Mouse (Mus musculus) right cerebral cortex, postnatal 36 days (tissue): Measurements from ENCODE around the gene Pomt2.
A peak's percentile ranks its signal among the peaks of the same experiment; 100 is the strongest.
"Not testable (repeated sequence)": the region's sequence is repeated elsewhere in the genome, so short reads cannot be mapped to it uniquely, and the experiment has no call there.

Source experiments
- DNase-seq, 2 experiments: peaks; one replicate each; pipeline ENCODE4 v3.0.0; 2022; ENCODE audit warnings: low spot score in 2 of 2, mixed read lengths in 1 of 2

Pomt2 gene

GRCm38 (mm10) chr12:87147395-87148089 lies at the start of gene Pomt2:
Gene Pomt2 (minus strand): TSS chr12:87147968.
- DNase-seq: peak; percentile 91 to 94

DNA sequence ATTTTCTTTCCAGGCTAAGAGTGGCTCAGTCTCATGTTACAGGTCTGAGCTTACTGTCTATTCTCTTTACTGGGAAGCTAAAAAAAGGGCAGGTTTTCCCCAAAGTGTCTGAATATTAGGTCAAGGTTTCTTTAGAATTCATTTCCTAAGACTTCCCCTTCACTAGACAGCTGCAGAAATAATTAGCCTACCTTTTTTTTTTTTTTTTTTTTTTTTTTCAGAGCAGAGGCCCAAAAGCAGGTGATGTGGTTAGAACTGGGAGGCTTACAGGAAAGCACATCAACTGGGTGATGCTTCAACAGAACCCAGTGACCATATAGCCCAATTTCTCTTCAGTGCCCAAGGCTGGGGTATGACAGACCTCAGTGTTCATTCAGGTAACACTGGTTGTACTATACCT lies 48.5 kb upstream of the Pomt2 start:
- no peak for DNase-seq

DNA sequence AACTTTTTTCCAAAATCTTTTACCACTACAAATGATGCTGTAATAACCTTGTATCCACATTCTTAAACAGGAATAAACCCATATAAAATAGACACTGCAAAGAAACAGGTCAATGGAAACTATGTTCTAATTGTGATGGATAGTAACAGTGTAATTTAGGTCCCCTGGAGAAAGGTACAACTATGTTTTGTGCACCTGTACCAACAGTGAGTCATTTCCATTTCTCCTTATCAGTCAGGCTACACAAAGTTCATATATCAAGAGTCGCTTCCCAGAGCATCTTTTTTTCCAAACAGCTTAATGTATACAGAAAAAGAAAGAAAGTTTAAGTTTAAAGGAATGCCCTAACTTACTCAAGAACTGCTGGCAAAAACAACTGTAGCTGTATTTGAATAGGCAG lies 47.3 kb upstream of the Pomt2 start:
- DNase-seq: no peak

- DNase-seq: no peak
These were observed 45.2 kb upstream of the Pomt2 start for GRCm38 (mm10) chr12:87193008-87193407.

DNA sequence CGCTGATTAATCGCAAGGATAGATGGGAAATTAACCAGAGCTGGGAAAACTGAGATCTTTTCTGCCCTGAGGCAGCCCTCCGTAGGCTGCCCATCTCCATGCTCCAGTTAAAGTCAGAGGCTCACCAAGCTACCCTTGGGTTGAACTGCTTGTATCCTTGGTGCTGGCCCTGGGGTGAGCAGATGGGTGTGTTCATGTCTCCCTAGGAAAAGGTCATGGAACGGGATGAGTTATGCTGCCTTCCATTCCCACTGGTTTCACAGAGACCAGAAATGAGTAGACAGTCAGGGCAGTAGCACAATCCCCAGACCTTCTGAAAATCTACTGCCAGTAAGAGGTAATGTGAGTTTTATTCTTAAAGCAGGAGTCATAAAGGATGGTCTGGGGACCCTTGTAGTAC lies 29.9 kb upstream of the Pomt2 start:
- no peak for DNase-seq

- DNase-seq: no peak
These were observed 27.6 kb upstream of the Pomt2 start for GRCm38 (mm10) chr12:87175194-87175946.

DNA sequence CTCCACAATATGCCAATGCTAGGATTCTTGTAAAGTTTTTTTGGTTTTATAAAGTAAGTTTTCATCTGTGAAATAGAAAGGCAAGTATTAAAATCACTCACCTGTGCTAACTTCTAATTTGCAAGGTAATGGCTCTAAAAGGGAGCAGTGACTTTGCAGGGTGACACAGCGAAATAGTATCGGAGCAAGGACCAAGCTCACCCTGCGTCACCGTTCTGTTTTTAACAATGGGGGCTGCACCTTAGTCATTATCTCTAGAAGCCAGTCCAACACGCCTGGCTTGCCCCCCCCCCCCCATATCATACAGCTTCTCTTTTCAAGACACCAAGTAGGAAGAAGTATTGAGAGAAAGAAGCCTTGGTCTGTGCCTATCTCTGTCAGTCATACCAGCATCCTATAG lies 13.0 kb upstream of the Pomt2 start:
- no peak for DNase-seq

DNA sequence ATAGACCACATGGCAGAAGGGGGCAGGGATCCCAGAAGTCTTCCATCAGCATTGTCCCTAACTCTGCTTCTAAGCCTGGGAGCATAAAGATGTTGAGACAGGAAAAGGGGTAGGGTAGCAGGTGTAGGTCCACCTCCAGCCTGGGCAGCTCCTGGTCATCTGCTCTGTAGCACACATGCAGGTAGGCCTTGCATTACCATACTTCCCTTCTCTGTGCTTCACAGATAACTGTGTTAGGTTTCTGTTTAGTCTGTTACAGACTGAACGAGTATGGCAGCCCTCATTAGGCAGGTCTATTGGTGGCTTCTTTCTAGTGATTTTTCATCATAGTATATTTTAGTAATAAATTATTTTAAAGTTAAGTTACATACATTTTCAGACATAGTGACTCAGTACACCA lies 12.5 kb upstream of the Pomt2 start:
- DNase-seq: no peak

DNA sequence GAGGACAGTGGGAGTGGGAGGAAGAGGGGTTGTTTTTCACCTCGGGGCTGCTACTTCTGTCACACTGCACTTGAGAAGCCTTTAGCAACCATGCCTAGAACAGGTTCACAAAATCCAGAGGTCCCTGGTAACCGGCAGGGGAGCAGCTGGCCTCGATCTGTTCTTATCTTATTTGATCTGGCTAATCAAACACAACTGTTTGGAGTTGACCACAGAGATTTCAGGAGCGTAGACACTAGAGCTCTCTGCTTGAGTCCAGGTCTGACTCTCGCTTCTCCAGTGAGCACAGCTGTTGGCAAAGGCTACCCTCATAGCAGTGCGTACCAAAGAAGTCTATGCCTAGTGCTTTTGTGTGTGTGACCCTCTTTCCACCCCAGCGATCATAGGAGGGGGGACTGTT lies 10.3 kb upstream of the Pomt2 start:
- DNase-seq: no peak

GRCm38 (mm10) chr12:87157361-87157760 lies 9.6 kb upstream of the Pomt2 start:
- DNase-seq: no peak

GRCm38 (mm10) chr12:87154448-87154847 lies 6.7 kb upstream of the Pomt2 start:
- DNase-seq: not testable (repeated sequence)

DNA sequence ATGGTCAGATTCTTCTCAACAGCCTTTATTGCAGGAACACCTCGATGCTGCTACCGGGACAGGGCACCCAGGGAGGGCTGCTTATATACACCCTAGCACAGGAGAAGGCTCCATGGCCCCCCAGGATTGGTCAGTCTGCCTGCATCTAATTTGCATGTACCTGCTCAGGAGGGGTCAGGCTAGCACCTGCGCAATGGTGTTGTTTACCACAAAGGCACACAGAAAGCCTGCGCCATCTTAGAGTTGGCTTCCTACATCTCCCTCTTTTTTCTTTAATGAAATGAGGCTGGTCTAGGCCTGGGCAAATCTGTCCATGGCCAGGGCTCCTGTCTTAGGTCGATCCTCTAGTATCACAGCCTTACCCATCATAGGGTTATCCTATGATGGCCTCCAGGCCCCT lies 1.7 kb upstream of the Pomt2 start:
- no peak for DNase-seq

- no peak for DNase-seq
These were observed 368 bp upstream of the Pomt2 start for GRCm38 (mm10) chr12:87148136-87148535.

GRCm38 (mm10) chr12:87146966-87147365 lies 802 bp downstream of the Pomt2 start, which contains the start of gene Gstz1:
Gene Gstz1 (plus strand): TSS chr12:87147165.
- peak; percentile 85 to 89 for DNase-seq

DNA sequence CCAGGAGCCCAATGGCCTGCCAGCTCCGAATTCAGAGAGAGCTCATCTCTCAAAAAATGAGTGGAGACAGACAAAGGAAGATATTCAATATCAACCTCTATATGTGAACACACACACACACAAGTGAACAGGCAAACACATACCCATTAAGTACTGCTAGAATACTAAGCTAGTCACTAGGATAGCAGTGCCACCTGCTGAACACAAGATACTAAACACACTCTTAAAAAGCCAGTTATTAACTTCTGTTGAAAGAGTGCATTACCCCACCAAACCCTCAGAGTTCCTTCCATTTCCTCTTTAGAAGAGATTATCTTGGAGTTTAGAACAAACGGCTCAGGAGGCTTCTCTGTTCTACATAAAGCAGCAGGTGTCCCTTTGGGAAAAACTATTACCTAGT lies 5.6 kb downstream of the Pomt2 start:
- no peak for DNase-seq

DNA sequence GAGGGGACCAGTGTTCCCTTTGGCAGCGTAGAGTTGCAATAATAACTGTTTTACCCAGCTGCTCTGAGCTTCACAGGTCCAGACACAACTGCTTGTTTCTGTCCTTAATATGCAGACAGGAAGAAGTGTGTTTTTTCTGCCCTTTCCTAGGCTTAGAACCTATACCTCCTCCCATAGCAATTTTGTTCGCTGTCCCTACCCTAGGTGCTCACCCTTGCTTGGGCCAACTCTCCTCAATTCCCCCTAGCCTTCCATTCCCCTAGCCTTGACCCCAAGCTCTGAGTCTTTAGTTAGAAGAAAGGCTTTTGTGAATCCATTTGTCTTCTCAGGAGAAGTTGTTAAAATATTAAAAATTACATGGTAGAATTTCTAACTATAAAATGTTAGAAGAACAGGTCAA lies 9.0 kb downstream of the Pomt2 start:
- no peak for DNase-seq

- DNase-seq: no peak
These were observed 9.4 kb downstream of the Pomt2 start for GRCm38 (mm10) chr12:87138342-87138701.

DNA sequence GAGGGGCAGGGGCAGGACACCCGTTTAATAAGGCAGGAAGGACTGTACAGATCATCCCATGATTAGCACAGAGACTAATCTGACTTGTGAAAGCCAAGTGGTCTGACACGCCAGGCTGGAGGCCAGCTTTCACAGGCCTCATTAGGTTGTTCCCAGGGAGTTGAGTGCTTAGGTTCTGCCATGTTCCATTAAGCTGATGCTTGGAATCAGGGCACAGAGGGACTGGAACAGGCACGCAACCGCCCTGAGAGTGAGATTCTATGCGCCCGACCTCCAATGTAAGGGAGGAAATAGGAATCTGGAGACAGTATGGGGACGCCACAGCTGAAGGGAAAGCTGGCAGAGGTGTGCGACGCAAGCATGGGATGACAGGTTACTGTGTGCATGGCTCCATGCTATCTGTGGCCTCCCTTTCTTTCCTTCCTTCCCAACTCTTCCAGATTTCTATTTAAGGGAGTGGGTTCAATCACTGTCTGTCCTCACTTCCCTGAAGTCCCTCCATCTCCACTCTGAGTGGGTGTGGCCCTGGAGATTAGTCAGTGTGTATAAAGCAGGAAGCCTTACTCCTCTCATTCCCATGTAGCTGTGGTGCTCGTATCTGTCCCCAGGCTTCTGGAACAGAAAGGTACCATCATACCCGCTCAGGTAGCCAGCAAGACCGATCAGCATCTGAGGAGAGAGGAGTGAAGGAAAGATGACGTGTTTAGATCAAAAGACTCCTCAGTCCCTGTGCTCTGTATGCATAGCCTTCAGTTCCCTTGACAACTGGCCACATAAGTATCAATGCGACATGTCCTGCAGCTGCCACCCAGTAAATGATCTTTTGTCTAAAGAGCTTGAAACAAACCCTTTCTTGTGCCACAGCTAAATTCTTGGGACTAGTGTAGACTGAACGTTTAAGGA lies 10.1 kb downstream of the Pomt2 start:
- no peak for DNase-seq

DNA sequence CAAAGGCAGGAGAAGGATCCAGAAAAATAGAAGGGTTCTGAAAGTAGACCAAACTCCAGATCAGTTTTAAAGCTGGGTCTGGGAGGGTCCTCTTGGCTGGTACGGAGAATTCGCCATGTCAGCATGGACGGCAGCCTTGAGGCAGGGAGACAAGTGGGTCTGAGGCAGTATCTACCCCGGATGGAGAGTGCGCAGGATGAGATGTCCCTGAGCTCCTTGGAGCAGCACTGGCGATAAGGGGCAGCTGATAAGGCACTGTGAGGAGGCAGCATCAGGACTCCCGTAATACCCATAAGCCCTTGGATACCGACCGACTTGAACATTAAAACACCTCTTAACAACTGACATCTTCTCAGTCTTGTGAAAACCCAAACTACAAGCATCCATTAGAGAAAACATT lies 15.0 kb downstream of the Pomt2 start:
- DNase-seq: no peak

- no peak for DNase-seq
These were observed 15.6 kb downstream of the Pomt2 start for GRCm38 (mm10) chr12:87132210-87132609.

GRCm38 (mm10) chr12:87131619-87132018 lies 16.1 kb downstream of the Pomt2 start:
- DNase-seq: no peak

DNA sequence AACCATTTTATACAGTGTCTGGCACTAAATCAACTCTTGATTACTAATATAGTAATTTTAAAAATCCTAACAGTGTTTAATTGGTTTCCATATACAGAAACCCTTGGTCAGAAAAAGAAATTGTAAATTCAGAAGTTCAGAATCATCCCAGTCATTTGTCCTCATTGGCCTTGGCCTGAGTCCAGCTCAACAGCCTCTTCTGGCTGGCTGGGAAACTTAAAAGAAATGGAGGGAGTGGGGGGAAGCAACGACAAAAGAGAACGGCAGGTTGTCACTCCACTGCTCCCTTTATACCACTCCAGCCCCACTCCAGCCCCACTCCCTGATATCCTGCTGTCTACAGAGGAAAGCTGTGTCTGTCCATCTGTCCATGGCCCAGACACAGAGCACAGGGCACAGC lies 16.6 kb downstream of the Pomt2 start:
- no peak for DNase-seq
